Mouse (Mus musculus) hindbrain, embryonic 12.5 days (tissue): ENCODE data around the gene Olfr1219. TPM values are rescaled to one million over a fixed set of nuclear protein-coding genes. Genes with fewer than 3 reads are reported as not detected.

Source experiments
- ATAC-seq: fragments of 200-750 bp; cut with Nextera tagmentation; 2 replicates; pipeline ENCODE4 v1.8.0; 2017; ENCODE audit warnings: moderate TSS enrichment; ENCODE audit not compliant: low FRiP score
- H3K27ac ChIP-seq: fragments of 300-500 bp; sonication (generic); 2 replicates; pipeline ENCODE4 v1.5.1; 2016; ENCODE audit warnings: mild to moderate bottlenecking
- H3K27me3 ChIP-seq: fragments of 300-500 bp; sonication (generic); 2 replicates; pipeline ENCODE4 v1.6.1; 2016; ENCODE audit warnings: mild to moderate bottlenecking
- H3K36me3 ChIP-seq: fragments of 300-500 bp; sonication (generic); 2 replicates; pipeline ENCODE4 v1.6.1; 2016; ENCODE audit warnings: mild to moderate bottlenecking
- H3K4me1 ChIP-seq: fragments of 300-500 bp; sonication (generic); 2 replicates; pipeline ENCODE4 v1.6.1; 2016
- H3K4me2 ChIP-seq: fragments of 300-500 bp; sonication (generic); replicated peaks from 2 replicates; pipeline ENCODE4 v1.6.1; 2016; ENCODE audit warnings: mild to moderate bottlenecking
- H3K4me3 ChIP-seq: fragments of 300-500 bp; sonication (generic); 2 replicates; pipeline ENCODE4 v1.5.1; 2016; ENCODE audit warnings: mild to moderate bottlenecking
- H3K9ac ChIP-seq: fragments of 300-500 bp; sonication (generic); 2 replicates; pipeline ENCODE4 v1.6.1; 2016; ENCODE audit warnings: mild to moderate bottlenecking, moderate library complexity
- H3K9me3 ChIP-seq: fragments of 300-500 bp; sonication (generic); replicated peaks from 2 replicates; pipeline ENCODE4 v1.6.1; 2016; ENCODE audit warnings: mild to moderate bottlenecking
- WGBS: fragments of 180-500 bp; shearing (Covaris S2); methylation state at CpG from one replicate; pipeline ENCODE4 v1.1.7; 2016; 5-methylcytosine and 5-hydroxymethylcytosine counted together
- polyA plus RNA-seq: library from polyadenylated mRNA; unstranded; fragments of >200 nt; fragmentation: Nextera tagmentation; extraction: Ambion mirVana; gene quantifications from 2 replicates; pipeline ENCODE4 v1.2.1, GENCODE M21; 2016

Gene Olfr1219
- not detected in 2 replicates for polyA plus RNA-seq

DNA sequence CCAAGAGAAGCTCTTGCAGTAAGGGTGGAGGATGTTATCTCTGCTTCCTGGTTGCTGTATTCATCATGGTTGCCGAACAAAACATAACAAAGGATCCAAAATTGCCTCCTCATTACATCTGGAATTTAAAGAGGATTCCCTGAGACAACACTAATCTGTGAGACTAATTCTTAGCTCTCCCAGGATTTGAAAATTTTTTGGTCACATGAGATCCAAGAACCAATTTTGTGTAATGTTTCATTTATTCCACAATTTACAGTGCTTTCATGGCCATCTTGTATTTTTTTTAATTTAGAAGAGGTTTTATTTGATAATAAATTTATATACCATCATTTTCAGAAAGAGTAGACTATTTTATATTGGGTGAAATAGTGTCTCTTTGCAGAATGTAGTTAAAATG lies at the start of gene Olfr1219:
Gene Olfr1219 (minus strand): TSS at position 101 of the 400 bp plus-strand sequence.
- H3K4me1 ChIP-seq: no peaks in the 10 kb centered on the region
- no peaks in the 10 kb centered on the region for H3K9me3 ChIP-seq
- no peak for ATAC-seq
- H3K4me2 ChIP-seq: no peak within 1 kb of the TSS
- H3K27ac ChIP-seq: no peak within 1 kb of the TSS
- no peaks in the 10 kb centered on the region for H3K36me3 ChIP-seq
- no peaks in the 10 kb centered on the region for H3K27me3 ChIP-seq
- 64% methylated on average over 1 of the region's 1 CpGs for WGBS
- no peak within 1 kb of the TSS for H3K9ac ChIP-seq
- no peak within 1 kb of the TSS for H3K4me3 ChIP-seq

DNA sequence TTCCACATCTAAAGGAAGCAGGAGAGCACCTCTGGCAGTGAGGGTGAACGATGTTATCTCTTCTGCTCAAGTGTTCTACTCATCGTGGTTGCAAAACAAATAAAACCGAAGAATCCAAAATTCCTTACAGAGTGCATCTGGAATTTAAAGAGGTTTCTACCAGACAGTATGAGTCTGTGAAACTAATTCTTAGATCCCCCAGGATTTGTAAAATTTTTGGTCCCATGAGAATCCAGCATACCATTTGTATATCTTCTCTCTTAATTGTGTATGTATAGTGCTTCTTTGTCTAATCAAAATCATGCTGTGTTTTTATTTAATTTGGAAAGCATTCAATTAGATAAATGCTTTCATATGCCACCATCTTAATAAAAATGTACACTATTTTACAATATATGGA lies 49.6 kb upstream of the Olfr1219 start, which contains the start of gene Olfr1222:
Gene Olfr1222 (minus strand): TSS at position 101 of the 400 bp plus-strand sequence.
- Histone ChIP-seq H3K27ac (no peak within 1 kb of the TSS), H3K4me2 (no peak within 1 kb of the TSS), H3K9ac (no peak within 1 kb of the TSS), H3K9me3 (no peaks in the 10 kb centered on the region), H3K36me3 (no peaks in the 10 kb centered on the region), H3K27me3 (no peaks in the 10 kb centered on the region), H3K4me3 (no peak within 1 kb of the TSS), H3K4me1 (no peaks in the 10 kb centered on the region)
- WGBS: 86% methylated on average over 3 of the region's 3 CpGs
- ATAC-seq: no peak

DNA sequence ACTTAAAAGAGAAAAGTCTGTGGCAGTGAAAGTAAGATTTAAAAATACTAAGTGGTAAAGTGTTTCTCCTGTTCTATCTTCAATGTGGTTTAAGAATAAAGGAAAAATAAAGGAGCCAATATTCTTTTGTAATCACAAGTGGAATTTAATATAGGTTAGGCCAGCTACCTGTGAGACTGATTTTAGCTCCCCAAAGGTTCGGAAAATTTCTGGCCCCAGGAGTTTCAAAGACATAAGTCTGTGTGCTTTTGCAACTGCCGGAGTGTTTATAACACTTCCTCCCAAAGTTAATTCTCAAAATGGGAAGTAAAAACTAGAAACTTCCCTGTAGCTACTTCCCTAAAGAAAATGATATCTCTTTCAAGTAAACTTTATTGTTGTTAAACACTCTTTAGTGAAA lies 33.9 kb upstream of the Olfr1219 start, which contains the start of gene Olfr1221:
Gene Olfr1221 (minus strand): TSS at position 101 of the 400 bp plus-strand sequence.
- no peak within 1 kb of the TSS for H3K9ac ChIP-seq
- no peak within 1 kb of the TSS for H3K4me2 ChIP-seq
- no peaks in the 10 kb centered on the region for H3K9me3 ChIP-seq
- no peaks in the 10 kb centered on the region for H3K36me3 ChIP-seq
- ATAC-seq: no peak
- no peaks in the 10 kb centered on the region for H3K4me1 ChIP-seq
- H3K27ac ChIP-seq: no peak within 1 kb of the TSS
- no peaks in the 10 kb centered on the region for H3K27me3 ChIP-seq
- no peak within 1 kb of the TSS for H3K4me3 ChIP-seq
- WGBS: 88% methylated on average over 2 of the region's 2 CpGs

DNA sequence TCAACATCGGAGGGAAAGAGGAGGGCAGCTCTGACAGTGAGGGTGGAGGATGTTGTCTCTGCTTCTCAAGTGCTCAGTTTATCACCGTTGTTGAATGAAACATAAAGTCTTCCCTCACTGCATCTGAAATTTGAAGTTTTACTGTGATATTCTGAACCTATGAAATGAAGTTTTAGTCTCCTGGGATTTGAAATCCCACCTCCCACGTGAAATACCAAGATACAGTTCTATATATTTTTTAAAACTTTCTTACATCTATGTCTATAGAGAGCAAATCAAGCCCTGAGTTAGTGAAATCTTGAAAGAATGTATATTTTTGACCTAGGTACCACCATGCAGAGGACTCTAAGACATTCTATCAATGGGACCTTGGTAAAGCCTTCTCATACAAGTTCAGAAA lies 23.4 kb upstream of the Olfr1219 start, which contains the start of gene Olfr1220:
Gene Olfr1220 (minus strand): TSS at position 101 of the 400 bp plus-strand sequence.
- H3K36me3 ChIP-seq: no peaks in the 10 kb centered on the region
- H3K9me3 ChIP-seq: no peaks in the 10 kb centered on the region
- no peak within 1 kb of the TSS for H3K4me3 ChIP-seq
- H3K9ac ChIP-seq: no peak within 1 kb of the TSS
- ATAC-seq: no peak
- no peak within 1 kb of the TSS for H3K27ac ChIP-seq
- H3K4me2 ChIP-seq: no peak within 1 kb of the TSS
- H3K4me1 ChIP-seq: no peaks in the 10 kb centered on the region
- H3K27me3 ChIP-seq: no peaks in the 10 kb centered on the region
- WGBS: 71% methylated on average over 3 of the region's 3 CpGs

DNA sequence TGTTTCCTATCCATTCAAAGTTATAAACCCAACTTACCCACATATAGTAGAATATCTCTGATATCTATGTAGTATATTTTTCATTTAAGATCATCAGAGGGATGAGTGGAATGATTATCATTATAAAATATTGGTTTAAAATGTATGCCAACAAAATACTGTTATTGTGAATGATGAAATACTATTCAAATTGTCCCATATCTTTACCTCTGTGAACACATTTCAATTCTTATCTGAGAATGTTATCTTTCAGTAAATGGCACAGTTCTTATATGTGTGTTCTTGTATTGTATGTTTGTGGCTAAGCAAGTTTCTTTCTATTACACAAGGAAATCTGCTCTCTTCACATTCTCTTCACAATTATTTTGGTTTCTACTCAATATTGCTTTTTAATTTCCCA lies 22.3 kb upstream of the Olfr1219 start:
- no peaks in the 10 kb centered on the region for H3K36me3 ChIP-seq
- no peak overlapping the region for H3K4me3 ChIP-seq
- no peaks in the 10 kb centered on the region for H3K9me3 ChIP-seq
- no peak for ATAC-seq
- H3K4me1 ChIP-seq: no peaks in the 10 kb centered on the region
- no peak overlapping the region for H3K9ac ChIP-seq
- no peaks in the 10 kb centered on the region for H3K27me3 ChIP-seq
- no peak overlapping the region for H3K27ac ChIP-seq
- no peak overlapping the region for H3K4me2 ChIP-seq

DNA sequence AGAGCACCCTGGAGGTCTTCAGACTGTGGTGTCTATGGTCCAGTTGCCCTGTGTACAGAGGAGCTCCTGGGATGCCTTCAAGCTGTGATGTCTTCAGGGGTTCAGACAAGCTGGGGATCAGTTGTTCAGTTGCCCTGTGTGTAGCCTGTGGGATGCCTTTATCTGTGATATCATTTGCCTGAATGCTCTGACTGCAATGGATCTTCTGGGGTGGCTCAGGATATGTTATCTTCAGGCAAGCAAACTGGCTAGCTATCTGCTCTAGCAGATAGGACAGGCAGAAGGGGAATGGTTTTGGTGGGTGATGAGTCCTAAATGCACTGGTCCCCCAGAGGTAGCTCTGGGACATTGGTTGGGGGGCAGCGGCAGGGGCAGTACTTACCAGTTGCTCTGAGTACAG lies 10.5 kb upstream of the Olfr1219 start:
- ATAC-seq: no peak
- no peak overlapping the region for H3K4me3 ChIP-seq
- H3K4me2 ChIP-seq: no peak overlapping the region
- 100% methylated on average over 1 of the region's 1 CpGs for WGBS
- H3K36me3 ChIP-seq: no peaks in the 10 kb centered on the region
- no peaks in the 10 kb centered on the region for H3K9me3 ChIP-seq
- H3K9ac ChIP-seq: no peak overlapping the region
- H3K4me1 ChIP-seq: no peaks in the 10 kb centered on the region
- no peaks in the 10 kb centered on the region for H3K27me3 ChIP-seq
- no peak overlapping the region for H3K27ac ChIP-seq

DNA sequence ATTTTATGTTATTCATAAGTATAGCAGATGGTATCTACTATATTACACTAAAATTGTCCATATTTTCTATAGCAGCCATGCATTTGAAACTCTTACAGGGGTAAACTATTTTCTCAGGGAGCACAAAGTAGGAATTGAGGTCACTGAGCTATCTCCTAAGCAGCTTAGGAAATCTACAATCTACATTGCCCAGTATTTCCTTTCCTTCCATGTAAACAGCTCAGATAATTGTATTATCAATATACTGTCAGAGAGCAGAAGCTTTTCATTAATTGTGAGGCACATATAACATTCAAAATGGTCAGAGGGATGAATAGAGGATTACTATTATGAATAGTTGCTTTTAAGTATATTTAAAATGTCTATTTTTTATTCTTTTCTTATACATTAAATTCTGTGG lies 1.8 kb downstream of the Olfr1219 start:
- Histone ChIP-seq H3K4me3 (no peak overlapping the region), H3K9me3 (no peaks in the 10 kb centered on the region), H3K4me1 (no peaks in the 10 kb centered on the region), H3K27ac (no peak overlapping the region), H3K9ac (no peak overlapping the region), H3K27me3 (no peaks in the 10 kb centered on the region), H3K36me3 (no peaks in the 10 kb centered on the region), H3K4me2 (no peak overlapping the region)
- ATAC-seq: no peak

DNA sequence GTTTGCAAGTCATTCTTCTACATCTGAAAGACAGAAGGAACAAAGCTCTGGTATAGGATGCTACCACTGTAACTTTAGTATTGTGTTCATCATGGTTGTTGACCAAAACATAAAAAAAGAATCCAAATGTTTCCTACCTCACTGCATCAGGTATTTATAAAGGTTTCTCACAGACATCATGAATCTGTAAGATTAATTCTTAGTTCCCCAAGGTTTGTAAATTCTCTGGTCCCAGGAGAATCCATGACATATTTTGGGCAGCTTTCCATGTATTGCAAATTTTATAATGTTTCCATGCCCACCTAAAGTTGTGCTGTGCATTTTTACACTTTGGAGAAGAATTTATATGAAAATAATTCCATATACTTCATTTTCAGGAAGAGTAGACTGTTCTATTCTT lies 22.2 kb downstream of the Olfr1219 start, which contains the start of gene Olfr1218:
Gene Olfr1218 (minus strand): TSS at position 101 of the 400 bp plus-strand sequence.
- no peaks in the 10 kb centered on the region for H3K36me3 ChIP-seq
- H3K4me3 ChIP-seq: no peak within 1 kb of the TSS
- H3K9me3 ChIP-seq: no peaks in the 10 kb centered on the region
- no peak within 1 kb of the TSS for H3K27ac ChIP-seq
- H3K4me1 ChIP-seq: no peaks in the 10 kb centered on the region
- ATAC-seq: no peak
- no peaks in the 10 kb centered on the region for H3K27me3 ChIP-seq
- no peak within 1 kb of the TSS for H3K9ac ChIP-seq
- no peak within 1 kb of the TSS for H3K4me2 ChIP-seq

DNA sequence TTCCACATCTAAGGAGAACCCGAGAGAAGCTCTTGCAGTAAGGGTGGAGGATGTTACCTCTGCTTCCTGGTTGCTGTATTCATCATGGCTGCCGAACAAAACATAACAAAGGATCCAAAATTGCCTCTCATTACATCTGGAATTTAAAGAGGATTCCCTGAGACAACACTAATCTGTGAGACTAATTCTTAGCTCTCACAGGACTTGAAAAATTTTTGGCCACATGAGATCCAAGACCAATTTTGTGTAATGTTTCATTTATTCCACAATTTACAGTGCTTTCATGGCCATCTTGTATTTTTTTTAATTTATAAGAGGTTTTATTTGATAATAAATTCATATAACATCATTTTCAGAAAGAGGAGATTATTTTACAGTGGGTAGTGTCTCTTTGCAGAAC lies 51.3 kb downstream of the Olfr1219 start, which contains the start of gene Olfr1217:
Gene Olfr1217 (minus strand): TSS at position 101 of the 400 bp plus-strand sequence.
- Histone ChIP-seq H3K27ac (no peak within 1 kb of the TSS), H3K27me3 (no peaks in the 10 kb centered on the region), H3K36me3 (no peaks in the 10 kb centered on the region), H3K4me2 (no peak within 1 kb of the TSS), H3K4me1 (no peaks in the 10 kb centered on the region), H3K9me3 (no peaks in the 10 kb centered on the region), H3K9ac (no peak within 1 kb of the TSS), H3K4me3 (no peak within 1 kb of the TSS)
- 77% methylated on average over 2 of the region's 2 CpGs for WGBS
- no peak for ATAC-seq

Other genes with a start within 250 kb of the Olfr1219 start
- not detected in 2 replicates for gene Olfr1204, start 234.2 kb downstream of the Olfr1219 start, polyA plus RNA-seq
- gene Olfr1206, start 220.3 kb downstream of the Olfr1219 start, polyA plus RNA-seq: not detected in 2 replicates
- gene Olfr1208, start 181.2 kb downstream of the Olfr1219 start, polyA plus RNA-seq: not detected in 2 replicates
- not detected in 2 replicates for gene Olfr1209, start 168.4 kb downstream of the Olfr1219 start, polyA plus RNA-seq
- gene Olfr1211, start 145.4 kb downstream of the Olfr1219 start, polyA plus RNA-seq: not detected in 2 replicates
- gene Olfr1212, start 129.5 kb downstream of the Olfr1219 start, polyA plus RNA-seq: not detected in 2 replicates
- not detected in 2 replicates for gene Gm13762, start 103.2 kb downstream of the Olfr1219 start, polyA plus RNA-seq
- not detected in 2 replicates for gene Olfr1214, start 90.9 kb downstream of the Olfr1219 start, polyA plus RNA-seq
- gene Olfr1215, start 76.5 kb downstream of the Olfr1219 start, polyA plus RNA-seq: not detected in 2 replicates
- gene Olfr1216, start 65.2 kb downstream of the Olfr1219 start, polyA plus RNA-seq: not detected in 2 replicates
- gene Olfr1217, start 51.4 kb downstream of the Olfr1219 start, polyA plus RNA-seq: not detected in 2 replicates
- gene Olfr1218, start 22.3 kb downstream of the Olfr1219 start, polyA plus RNA-seq: not detected in 2 replicates
- gene Olfr1220, start 23.3 kb upstream of the Olfr1219 start, polyA plus RNA-seq: not detected in 2 replicates
- not detected in 2 replicates for gene Olfr1221, start 33.8 kb upstream of the Olfr1219 start, polyA plus RNA-seq
- not detected in 2 replicates for gene Olfr1222, start 49.5 kb upstream of the Olfr1219 start, polyA plus RNA-seq
- not detected in 2 replicates for gene Olfr1223, start 68.0 kb upstream of the Olfr1219 start, polyA plus RNA-seq
- not detected in 2 replicates for gene Olfr1224-ps1, start 80.6 kb upstream of the Olfr1219 start, polyA plus RNA-seq
- not detected in 2 replicates for gene Olfr1225, start 91.2 kb upstream of the Olfr1219 start, polyA plus RNA-seq
- not detected in 2 replicates for gene Olfr1226, start 116.5 kb upstream of the Olfr1219 start, polyA plus RNA-seq
- gene Olfr1228, start 170.5 kb upstream of the Olfr1219 start, polyA plus RNA-seq: not detected in 2 replicates
- not detected in 2 replicates for gene Olfr1229, start 204.5 kb upstream of the Olfr1219 start, polyA plus RNA-seq
- not detected in 2 replicates for gene Olfr1230, start 213.8 kb upstream of the Olfr1219 start, polyA plus RNA-seq
- not detected in 2 replicates for gene Olfr1231, start 223.6 kb upstream of the Olfr1219 start, polyA plus RNA-seq
- gene Olfr1232, start 246.2 kb upstream of the Olfr1219 start, polyA plus RNA-seq: not detected in 2 replicates